Mouse (Mus musculus) myocyte (in vitro differentiated cells): ENCODE results near the gene Slc2a9. TPM values are rescaled to one million over a fixed set of nuclear protein-coding genes. Genes with fewer than 3 reads are reported as not detected.

Source experiments
- H3K27me3 ChIP-seq: one replicate; pipeline ENCODE4 v1.6.1; 2011; ENCODE audit not compliant: control insufficient read depth, insufficient read depth, insufficient read length
- H3K36me3 ChIP-seq: one replicate; pipeline ENCODE4 v1.6.1; 2011; ENCODE audit not compliant: control insufficient read depth, insufficient read depth
- H3K4me2 ChIP-seq: one replicate; pipeline ENCODE4 v1.6.1; 2011; ENCODE audit warnings: low read depth, control low read depth
- H3K4me3 ChIP-seq: one replicate; pipeline ENCODE4 v1.5.1; 2011; ENCODE audit warnings: mild to moderate bottlenecking, control low read depth, moderate library complexity
- H3K79me2 ChIP-seq: one replicate; pipeline ENCODE4 v1.6.1; 2011; ENCODE audit not compliant: control insufficient read depth, insufficient read depth
- H3ac ChIP-seq: one replicate; pipeline ENCODE4 v1.6.1; 2011; ENCODE audit not compliant: control insufficient read depth, insufficient read length
- CEBPB ChIP-seq: IDR thresholded peaks from 2 replicates; pipeline ENCODE4 v1.6.1; 2011; ENCODE audit warnings: mild to moderate bottlenecking, moderate library complexity; ENCODE audit not compliant: poor library complexity, insufficient read depth, severe bottlenecking
- E2F4 ChIP-seq: IDR thresholded peaks from one replicate; pipeline ENCODE4 v1.6.1; 2011; ENCODE audit warnings: mild to moderate bottlenecking, control low read depth, moderate library complexity; ENCODE audit not compliant: insufficient read depth
- MAX ChIP-seq: IDR thresholded peaks from one replicate; pipeline ENCODE4 v1.6.1; 2011; ENCODE audit warnings: low read depth, mild to moderate bottlenecking, control low read depth
- MYOD1 ChIP-seq, 3 experiments: IDR thresholded peaks; one replicate each; pipeline ENCODE4 v1.6.1; 2011; ENCODE audit warnings: control low read depth in 2 of 3, low read depth in 2 of 3, mild to moderate bottlenecking in 2 of 3, moderate library complexity in 1 of 3; ENCODE audit not compliant: insufficient read length in 2 of 3, control insufficient read depth in 1 of 3
- MYOG ChIP-seq, 3 experiments: IDR thresholded peaks; one replicate each; pipeline ENCODE4 v1.6.1; 2011; ENCODE audit warnings: control low read depth in 2 of 3, low read depth in 2 of 3, mild to moderate bottlenecking in 2 of 3; ENCODE audit not compliant: insufficient read length in 2 of 3, control insufficient read depth in 1 of 3, insufficient read depth in 1 of 3
- POLR2A ChIP-seq: IDR thresholded peaks from one replicate; pipeline ENCODE4 v1.6.1; 2011; ENCODE audit warnings: low read depth, mild to moderate bottlenecking, control low read depth, moderate library complexity; ENCODE audit not compliant: insufficient read length
- POLR2AphosphoS2 ChIP-seq: IDR thresholded peaks from one replicate; pipeline ENCODE4 v1.6.1; 2011; ENCODE audit warnings: low read depth, control low read depth; ENCODE audit not compliant: insufficient read length
- REST ChIP-seq: IDR thresholded peaks from one replicate; pipeline ENCODE4 v1.6.1; 2011; ENCODE audit warnings: mild to moderate bottlenecking, control low read depth, moderate library complexity; ENCODE audit not compliant: insufficient read depth, insufficient read length
- SRF ChIP-seq: IDR thresholded peaks from one replicate; pipeline ENCODE4 v1.6.1; 2011; ENCODE audit warnings: low read depth; ENCODE audit not compliant: control insufficient read depth, insufficient read length
- TCF12 ChIP-seq: IDR thresholded peaks from one replicate; pipeline ENCODE4 v1.6.1; 2011; ENCODE audit warnings: mild to moderate bottlenecking, control low read depth; ENCODE audit not compliant: poor library complexity, insufficient read depth, severe bottlenecking
- TCF3 ChIP-seq: IDR thresholded peaks from one replicate; pipeline ENCODE4 v1.6.1; 2011; ENCODE audit warnings: low read depth, control low read depth; ENCODE audit not compliant: insufficient read length
- USF1 ChIP-seq: IDR thresholded peaks from one replicate; pipeline ENCODE4 v1.6.1; 2011; ENCODE audit warnings: low read depth, mild to moderate bottlenecking, control low read depth, moderate library complexity
- polyA plus RNA-seq: library from polyadenylated mRNA; unstranded; fragments of >200 nt; fragmentation: generic; extraction: Trizol; gene quantifications from one replicate; pipeline ENCODE4 v1.2.1, GENCODE M21; 2012; ENCODE audit warnings: missing spikeins

Slc2a9 gene
- polyA plus RNA-seq, 1 experiment, result 1.1 TPM

DNA sequence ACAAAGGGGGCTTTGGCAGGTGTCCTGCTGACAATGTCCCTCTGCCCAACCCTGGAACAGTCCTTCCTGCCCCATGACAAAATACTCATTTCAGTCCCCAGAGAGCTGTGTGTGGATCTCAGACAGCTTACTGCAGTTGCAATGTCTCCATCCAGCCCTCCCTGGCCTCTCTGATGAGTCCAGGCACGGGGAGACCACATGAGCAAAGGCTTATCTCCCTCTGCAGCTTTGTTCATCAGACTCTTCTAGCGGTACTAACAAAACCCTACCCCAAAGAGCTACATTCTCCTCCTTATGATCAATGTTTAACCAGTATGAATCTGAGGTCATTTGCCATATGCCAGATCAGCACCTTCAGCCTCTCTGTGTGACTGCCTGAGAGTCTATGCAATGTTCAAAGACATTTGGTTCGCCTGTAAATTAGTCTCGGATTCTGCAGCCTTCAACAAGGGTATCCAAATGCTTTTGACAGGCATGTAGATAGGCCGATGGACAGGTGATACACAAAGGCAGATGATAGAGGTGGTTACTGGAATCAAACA lies 36.3 kb downstream of the Slc2a9 start:
- no peaks in the 10 kb centered on the region for H3K79me2 ChIP-seq
- TF ChIP-seq MAX (no peak), USF1 (no peak), SRF (no peak), REST (no peak)
- no peak overlapping the region for H3K4me3 ChIP-seq
- H3K4me2 ChIP-seq, result no peak overlapping the region
- H3ac ChIP-seq, result no peak overlapping the region
- H3K36me3 ChIP-seq, result no peaks in the 10 kb centered on the region
- no peaks in the 10 kb centered on the region for H3K27me3 ChIP-seq

- Histone ChIP-seq H3K79me2 (no peaks in the 10 kb centered on the region), H3ac (no peak overlapping the region), H3K36me3 (no peaks in the 10 kb centered on the region), H3K27me3 (no peaks in the 10 kb centered on the region), H3K4me2 (no peak overlapping the region), H3K4me3 (no peak overlapping the region)
- no peak for TF ChIP-seq POLR2AphosphoS2
- no peak for TF ChIP-seq TCF3
- TF ChIP-seq REST, result no peak
- no peak for TF ChIP-seq E2F4
- TF ChIP-seq MAX, result no peak
- no peak for TF ChIP-seq CEBPB
- TF ChIP-seq MYOG (IDR thresholded peaks at IDR 0.05; ENCODE audit: control insufficient read depth in 1 of 3, insufficient read depth in 1 of 3, insufficient read length in 2 of 3, low read depth in 2 of 3), result no peak
- TF ChIP-seq MYOD1 (IDR thresholded peaks at IDR 0.05; ENCODE audit: control insufficient read depth in 1 of 3, insufficient read length in 2 of 3, low read depth in 2 of 3), result no peak
- no peak for TF ChIP-seq SRF
- TF ChIP-seq USF1, result no peak
Observed at GRCm38 (mm10) chr5:38461261-38461660, 41.7 kb downstream of the Slc2a9 start.

DNA sequence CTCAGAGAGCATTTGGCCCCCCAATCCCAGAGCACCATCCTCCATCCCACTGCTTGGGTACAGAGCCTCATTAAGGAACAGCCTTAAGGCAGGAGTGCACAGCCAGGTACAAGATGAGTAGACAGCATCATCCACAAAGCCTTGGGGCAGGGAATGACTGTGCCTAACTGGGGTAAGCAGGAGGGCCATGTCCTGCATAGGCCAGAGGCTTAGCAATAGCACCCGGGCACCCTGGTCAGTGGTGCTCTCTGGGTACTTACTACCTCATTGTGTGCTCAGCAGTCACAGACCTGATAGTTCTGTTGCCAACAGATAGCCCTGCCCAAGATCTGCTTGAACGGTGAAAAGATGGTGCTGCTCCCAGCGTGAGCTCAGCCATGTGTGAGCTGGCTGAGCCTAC lies 52.0 kb downstream of the Slc2a9 start:
- H3K36me3 ChIP-seq, result no peaks in the 10 kb centered on the region
- TF ChIP-seq TCF12 (no peak), REST (no peak), MYOD1 (IDR thresholded peaks at IDR 0.05; ENCODE audit: control insufficient read depth in 1 of 3, insufficient read length in 2 of 3, low read depth in 2 of 3) (no peak)
- no peak overlapping the region for H3ac ChIP-seq
- no peak overlapping the region for H3K4me2 ChIP-seq
- no peaks in the 10 kb centered on the region for H3K27me3 ChIP-seq
- no peak overlapping the region for H3K4me3 ChIP-seq
- no peaks in the 10 kb centered on the region for H3K79me2 ChIP-seq

DNA sequence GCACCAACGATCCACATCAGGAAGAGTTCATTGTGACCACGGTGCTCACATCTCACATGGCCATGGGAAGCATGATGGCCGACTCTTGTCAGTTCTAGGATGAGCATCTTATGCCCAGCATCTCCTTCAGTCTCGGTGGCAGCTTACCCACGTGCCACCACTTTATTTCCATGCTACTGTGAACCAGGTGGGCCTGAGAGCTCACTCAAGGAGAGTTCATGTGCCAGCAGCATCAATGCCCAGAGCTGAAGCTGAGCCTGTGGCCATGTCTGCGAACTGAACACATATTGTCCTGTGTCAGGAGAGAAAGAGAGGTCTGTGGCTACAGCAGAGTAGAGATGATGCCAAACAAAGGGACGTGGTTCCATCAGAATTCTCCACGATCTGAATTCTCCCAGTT lies 53.3 kb downstream of the Slc2a9 start:
- Histone ChIP-seq H3K4me2 (no peak overlapping the region), H3K4me3 (no peak overlapping the region), H3K27me3 (no peaks in the 10 kb centered on the region), H3K79me2 (no peaks in the 10 kb centered on the region), H3K36me3 (no peaks in the 10 kb centered on the region), H3ac (no peak overlapping the region)
- TF ChIP-seq TCF12, result no peak
- no peak for TF ChIP-seq MYOD1 (IDR thresholded peaks at IDR 0.05; ENCODE audit: control insufficient read depth in 1 of 3, insufficient read length in 2 of 3, low read depth in 2 of 3)
- no peak for TF ChIP-seq SRF

GRCm38 (mm10) chr5:38448121-38448520 lies 54.8 kb downstream of the Slc2a9 start:
- TF ChIP-seq USF1, result no peak
- no peak for TF ChIP-seq MAX
- TF ChIP-seq E2F4, result no peak
- no peak for TF ChIP-seq TCF12
- TF ChIP-seq MYOD1 (IDR thresholded peaks at IDR 0.05; ENCODE audit: control insufficient read depth in 1 of 3, insufficient read length in 2 of 3, low read depth in 2 of 3), result no peak
- no peak for TF ChIP-seq MYOG (IDR thresholded peaks at IDR 0.05; ENCODE audit: control insufficient read depth in 1 of 3, insufficient read depth in 1 of 3, insufficient read length in 2 of 3, low read depth in 2 of 3)
- TF ChIP-seq REST, result no peak
- no peak for TF ChIP-seq TCF3
- TF ChIP-seq CEBPB, result no peak
- TF ChIP-seq POLR2A, result no peak
- no peak for TF ChIP-seq SRF
- TF ChIP-seq POLR2AphosphoS2, result no peak
- no peaks in the 10 kb centered on the region for H3K79me2 ChIP-seq
- H3K36me3 ChIP-seq, result no peaks in the 10 kb centered on the region
- H3K4me3 ChIP-seq, result no peak overlapping the region
- H3ac ChIP-seq, result no peak overlapping the region
- no peaks in the 10 kb centered on the region for H3K27me3 ChIP-seq
- no peak overlapping the region for H3K4me2 ChIP-seq

DNA sequence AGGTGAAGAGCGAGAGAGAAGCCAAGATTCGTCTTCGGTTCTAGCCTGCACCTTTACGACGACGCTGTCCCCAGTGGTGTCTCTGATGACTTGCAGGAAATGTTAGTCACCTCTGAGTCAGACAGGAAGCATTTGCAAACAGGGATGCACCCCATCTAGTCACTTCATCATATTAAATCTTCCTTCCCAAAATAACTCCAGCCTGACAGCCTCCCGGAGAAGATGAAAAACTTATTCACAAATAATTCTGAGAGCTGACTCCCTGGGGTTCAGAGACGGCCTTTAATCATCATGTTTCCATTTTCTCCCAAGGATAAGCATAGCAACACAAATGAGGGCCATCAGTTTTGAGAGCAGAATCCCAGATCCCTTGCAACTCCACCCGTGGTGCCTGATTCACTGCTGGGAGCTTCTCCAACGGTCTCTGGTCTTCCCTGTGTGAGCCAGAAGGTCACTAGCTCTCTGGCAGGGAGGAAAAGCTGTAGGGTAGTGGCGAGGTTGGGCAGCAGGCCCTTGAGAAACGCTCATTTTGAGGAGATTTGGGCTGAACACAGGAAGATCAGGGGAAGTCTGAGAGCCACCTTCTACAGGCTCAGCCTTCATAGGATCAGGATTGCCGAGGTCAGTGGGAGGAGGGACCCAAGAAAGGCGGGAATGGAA lies 56.5 kb downstream of the Slc2a9 start:
- H3K4me3 ChIP-seq, result no peak overlapping the region
- H3K36me3 ChIP-seq, result no peaks in the 10 kb centered on the region
- H3K79me2 ChIP-seq, result no peaks in the 10 kb centered on the region
- no peak for TF ChIP-seq POLR2A
- TF ChIP-seq TCF12, result no peak
- TF ChIP-seq USF1, result no peak
- no peaks in the 10 kb centered on the region for H3K27me3 ChIP-seq
- H3ac ChIP-seq, result no peak overlapping the region
- peak overlapping the region; percentile 78 for H3K4me2 ChIP-seq
